Mouse (Mus musculus): ENCODE results near the gene Timm50. TPM values are rescaled to one million over a fixed set of nuclear protein-coding genes. Genes with fewer than 3 reads are reported as not detected.

Gene Timm50
- 188 and 193 TPM in 2 replicates for polyA plus RNA-seq (2016; fragmentation: Nextera tagmentation; extraction: Ambion mirVana)

DNA sequence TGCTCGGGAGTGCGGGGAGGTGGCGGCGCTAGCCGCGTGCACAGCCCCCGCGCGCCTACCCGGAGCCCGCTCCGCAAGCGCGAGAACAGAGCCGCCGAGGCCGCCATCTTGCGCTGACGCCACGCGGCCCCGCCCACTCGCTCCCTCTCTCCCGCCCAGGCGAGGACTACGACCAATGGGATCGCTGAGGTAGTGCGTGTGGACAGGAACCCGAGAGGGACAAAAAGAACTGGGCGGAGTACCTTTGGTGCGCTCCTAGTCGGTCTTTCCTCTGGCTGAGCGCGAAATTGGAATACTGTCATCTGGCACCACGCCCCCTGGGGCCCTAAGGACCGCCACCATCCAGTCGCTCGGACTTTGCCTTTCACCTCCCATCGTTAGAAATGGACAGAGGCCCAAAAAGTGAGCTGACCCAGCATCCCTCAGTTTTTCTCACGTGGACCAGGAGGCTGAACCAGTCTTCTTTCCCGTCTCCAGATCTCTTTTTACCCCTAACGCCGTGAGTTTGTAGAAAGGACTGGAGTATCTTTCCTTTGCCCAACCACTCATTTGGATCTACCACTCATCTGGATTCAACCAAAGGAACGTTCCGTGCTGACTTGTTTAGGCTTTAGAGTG lies at the start of gene Timm50:
Gene Timm50, minus strand, starts transcription at position 147 of the 618 bp plus-strand sequence.
- peaks cover 17% of the 10 kb centered on the region for H3K4me1 ChIP-seq
- no peaks in the 10 kb centered on the region for H3K9me3 ChIP-seq
- H3K4me2 ChIP-seq (replicated peaks) = peak within 1 kb of the TSS; percentile 91
- peak within 1 kb of the TSS; percentile 77 for H3K27ac ChIP-seq (replicated peaks)
- H3K27me3 ChIP-seq = no peaks in the 10 kb centered on the region
- H3K36me3 ChIP-seq = peaks cover 63% of the 10 kb centered on the region
- peak within 1 kb of the TSS; percentile 97 for H3K4me3 ChIP-seq
- peak within 1 kb of the TSS; percentile 92 for H3K9ac ChIP-seq (replicated peaks)
- WGBS = under 1% methylated on average over 40 of the region's 45 CpGs
- ATAC-seq (ENCODE audit: low FRiP score, low read depth) = peak; percentile 97

DNA sequence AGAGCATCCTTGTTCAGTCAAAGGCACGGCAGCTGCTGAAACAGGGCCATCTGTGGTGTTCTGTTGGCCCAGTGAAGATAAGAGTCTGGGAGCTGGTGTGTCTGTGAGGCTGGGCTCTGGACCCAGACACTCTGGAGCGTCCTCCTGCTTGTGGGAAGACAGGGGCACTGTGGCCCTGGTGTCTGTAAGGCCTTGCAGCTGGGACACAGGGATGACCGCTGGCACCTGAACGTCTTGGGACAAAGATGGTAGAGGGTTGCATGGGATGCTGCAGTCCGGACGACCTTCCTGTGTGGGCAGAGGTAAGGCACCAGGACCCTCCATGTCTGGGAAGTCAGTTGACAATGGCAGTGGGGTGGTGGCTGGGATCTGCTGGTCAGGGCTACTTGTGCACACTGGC lies 48.4 kb upstream of the Timm50 start:
- H3K9ac ChIP-seq (replicated peaks) = no peak overlapping the region
- 89% methylated on average over 6 of the region's 6 CpGs for WGBS
- peaks cover 26% of the 10 kb centered on the region for H3K4me1 ChIP-seq
- H3K27me3 ChIP-seq = no peaks in the 10 kb centered on the region
- H3K36me3 ChIP-seq = peaks cover 60% of the 10 kb centered on the region
- H3K27ac ChIP-seq (replicated peaks) = no peak overlapping the region
- H3K4me2 ChIP-seq (replicated peaks) = no peak overlapping the region
- no peaks in the 10 kb centered on the region for H3K9me3 ChIP-seq
- H3K4me3 ChIP-seq = no peak overlapping the region
- no peak for ATAC-seq (ENCODE audit: low FRiP score, low read depth)

GRCm38 (mm10) chr7:28359854-28360253 lies 48.0 kb upstream of the Timm50 start:
- Histone ChIP-seq H3K36me3 (peaks cover 59% of the 10 kb centered on the region), H3K4me3 (no peak overlapping the region), H3K9ac (replicated peaks) (no peak overlapping the region), H3K4me1 (peaks cover 26% of the 10 kb centered on the region), H3K9me3 (no peaks in the 10 kb centered on the region), H3K4me2 (replicated peaks) (no peak overlapping the region), H3K27ac (replicated peaks) (no peak overlapping the region), H3K27me3 (no peaks in the 10 kb centered on the region)
- 96% methylated on average over 10 of the region's 10 CpGs for WGBS
- ATAC-seq (ENCODE audit: low FRiP score, low read depth) = no peak

DNA sequence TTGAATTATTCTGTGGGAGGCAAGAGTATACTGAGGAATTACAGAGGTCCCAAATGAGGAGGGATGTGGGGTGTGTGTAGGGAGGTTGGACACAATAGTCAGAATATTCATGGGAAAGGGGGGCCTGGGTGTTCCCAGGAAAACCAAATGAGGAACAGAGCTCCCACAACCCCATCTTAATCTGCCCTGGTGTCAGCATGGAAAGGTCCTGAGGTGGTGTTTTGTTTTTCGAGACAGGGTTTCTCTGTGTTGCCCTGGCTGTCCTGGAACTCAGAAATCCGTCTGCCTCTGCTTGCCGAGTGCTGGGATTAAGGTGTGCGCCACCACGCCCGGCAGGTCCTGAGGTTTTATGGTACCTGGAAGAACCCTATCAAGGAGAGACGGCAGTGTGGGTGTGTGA lies 46.6 kb upstream of the Timm50 start:
- Histone ChIP-seq H3K27me3 (no peaks in the 10 kb centered on the region), H3K4me2 (replicated peaks) (0 out of 2 replicates have a peak overlapping the region, but pooled peaks have one; percentile 2), H3K9me3 (no peaks in the 10 kb centered on the region), H3K36me3 (peaks cover 60% of the 10 kb centered on the region), H3K27ac (replicated peaks) (peak overlapping the region; percentile 54), H3K4me3 (no peak overlapping the region), H3K9ac (replicated peaks) (peak overlapping the region; percentile 39), H3K4me1 (peaks cover 26% of the 10 kb centered on the region)
- ATAC-seq (ENCODE audit: low FRiP score, low read depth) = peak; percentile 31; the same call in 1 of the 2 replicates
- WGBS = 39% methylated on average over 7 of the region's 7 CpGs

DNA sequence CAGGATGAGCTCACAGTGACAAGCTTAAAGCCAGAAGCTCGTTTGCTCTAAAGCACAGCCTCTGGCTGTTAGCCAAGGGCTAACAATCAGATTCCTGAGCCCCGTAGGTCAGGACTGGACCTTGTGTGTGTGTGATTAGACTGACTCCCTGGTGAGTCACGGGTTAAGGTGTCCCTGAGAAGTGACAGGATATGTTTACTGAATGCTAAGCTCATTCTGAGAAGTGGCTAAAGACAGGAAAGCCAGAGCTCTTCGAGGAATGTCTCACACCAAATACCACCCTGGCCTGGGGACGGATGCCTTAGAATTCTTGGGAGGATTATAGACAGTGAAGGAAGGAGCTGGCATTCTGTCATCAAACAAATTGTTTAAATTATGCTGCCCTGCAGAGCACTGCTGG lies 46.1 kb upstream of the Timm50 start:
- no peaks in the 10 kb centered on the region for H3K9me3 ChIP-seq
- no peaks in the 10 kb centered on the region for H3K27me3 ChIP-seq
- peaks cover 64% of the 10 kb centered on the region for H3K36me3 ChIP-seq
- 0 out of 2 replicates have a peak overlapping the region, but pooled peaks have one; percentile 2 for H3K4me2 ChIP-seq (replicated peaks)
- peak overlapping the region; percentile 39 for H3K9ac ChIP-seq (replicated peaks)
- H3K4me1 ChIP-seq = peaks cover 26% of the 10 kb centered on the region
- H3K4me3 ChIP-seq = no peak overlapping the region
- 1% methylated on average over 5 of the region's 5 CpGs for WGBS
- ATAC-seq (ENCODE audit: low FRiP score, low read depth) = peak; percentile 21; the same call in 1 of the 2 replicates
- H3K27ac ChIP-seq (replicated peaks) = peak overlapping the region; percentile 54

DNA sequence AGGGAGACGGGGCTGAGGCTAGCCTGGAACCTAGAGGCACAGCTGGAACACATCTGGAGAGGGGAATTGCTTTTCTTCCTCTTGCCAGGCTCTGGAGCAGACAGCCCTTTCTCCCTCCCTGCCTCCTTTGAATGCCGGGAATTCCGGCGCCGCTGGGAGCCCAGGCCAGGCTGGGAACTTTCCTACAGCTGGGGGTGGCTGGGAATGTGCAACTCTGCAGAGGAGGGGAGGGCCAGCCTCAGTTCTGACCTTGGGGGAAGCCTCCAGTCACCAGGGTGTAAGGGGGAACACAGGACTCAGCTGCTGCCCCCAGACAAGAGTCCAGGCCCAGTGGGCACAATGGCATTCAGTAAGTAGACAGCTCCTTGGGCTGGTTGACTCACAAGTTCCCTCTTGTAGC lies 45.1 kb upstream of the Timm50 start:
- Histone ChIP-seq H3K9ac (replicated peaks) (no peak overlapping the region), H3K36me3 (peaks cover 59% of the 10 kb centered on the region), H3K4me2 (replicated peaks) (no peak overlapping the region), H3K27ac (replicated peaks) (peak overlapping the region; percentile 54), H3K4me3 (no peak overlapping the region), H3K4me1 (peaks cover 28% of the 10 kb centered on the region), H3K27me3 (no peaks in the 10 kb centered on the region), H3K9me3 (no peaks in the 10 kb centered on the region)
- WGBS = 3% methylated on average over 5 of the region's 5 CpGs
- ATAC-seq (ENCODE audit: low FRiP score, low read depth) = no peak

GRCm38 (mm10) chr7:28355221-28355620 lies 43.3 kb upstream of the Timm50 start:
- H3K9ac ChIP-seq (replicated peaks) = no peak overlapping the region
- H3K4me2 ChIP-seq (replicated peaks) = no peak overlapping the region
- no peak overlapping the region for H3K27ac ChIP-seq (replicated peaks)
- no peaks in the 10 kb centered on the region for H3K27me3 ChIP-seq
- peaks cover 42% of the 10 kb centered on the region for H3K36me3 ChIP-seq
- no peak for ATAC-seq (ENCODE audit: low FRiP score, low read depth)
- 87% methylated on average over 3 of the region's 3 CpGs for WGBS
- no peaks in the 10 kb centered on the region for H3K9me3 ChIP-seq
- H3K4me1 ChIP-seq = peaks cover 38% of the 10 kb centered on the region
- H3K4me3 ChIP-seq = no peak overlapping the region

GRCm38 (mm10) chr7:28354596-28354995 lies 42.7 kb upstream of the Timm50 start:
- Histone ChIP-seq H3K4me2 (replicated peaks) (no peak overlapping the region), H3K36me3 (peaks cover 36% of the 10 kb centered on the region), H3K4me3 (no peak overlapping the region), H3K27me3 (no peaks in the 10 kb centered on the region), H3K9ac (replicated peaks) (no peak overlapping the region), H3K9me3 (no peaks in the 10 kb centered on the region), H3K27ac (replicated peaks) (no peak overlapping the region), H3K4me1 (peaks cover 43% of the 10 kb centered on the region)
- WGBS = 93% methylated on average over 3 of the region's 3 CpGs
- ATAC-seq (ENCODE audit: low FRiP score, low read depth) = no peak

GRCm38 (mm10) chr7:28354113-28354581 lies 42.3 kb upstream of the Timm50 start:
- H3K27me3 ChIP-seq = no peaks in the 10 kb centered on the region
- H3K27ac ChIP-seq (replicated peaks) = no peak overlapping the region
- H3K9ac ChIP-seq (replicated peaks) = no peak overlapping the region
- peaks cover 32% of the 10 kb centered on the region for H3K36me3 ChIP-seq
- H3K4me2 ChIP-seq (replicated peaks) = no peak overlapping the region
- H3K4me3 ChIP-seq = no peak overlapping the region
- no peaks in the 10 kb centered on the region for H3K9me3 ChIP-seq
- no peak for ATAC-seq (ENCODE audit: low FRiP score, low read depth)
- peaks cover 44% of the 10 kb centered on the region for H3K4me1 ChIP-seq
- WGBS = 87% methylated on average over 3 of the region's 3 CpGs

GRCm38 (mm10) chr7:28353267-28353666 lies 41.4 kb upstream of the Timm50 start:
- no peaks in the 10 kb centered on the region for H3K9me3 ChIP-seq
- H3K36me3 ChIP-seq = peaks cover 32% of the 10 kb centered on the region
- H3K9ac ChIP-seq (replicated peaks) = no peak overlapping the region
- WGBS = 94% methylated on average over 2 of the region's 2 CpGs
- peaks cover 37% of the 10 kb centered on the region for H3K4me1 ChIP-seq
- H3K27me3 ChIP-seq = no peaks in the 10 kb centered on the region
- ATAC-seq (ENCODE audit: low FRiP score, low read depth) = no peak
- H3K4me2 ChIP-seq (replicated peaks) = no peak overlapping the region
- H3K4me3 ChIP-seq = no peak overlapping the region
- H3K27ac ChIP-seq (replicated peaks) = no peak overlapping the region

DNA sequence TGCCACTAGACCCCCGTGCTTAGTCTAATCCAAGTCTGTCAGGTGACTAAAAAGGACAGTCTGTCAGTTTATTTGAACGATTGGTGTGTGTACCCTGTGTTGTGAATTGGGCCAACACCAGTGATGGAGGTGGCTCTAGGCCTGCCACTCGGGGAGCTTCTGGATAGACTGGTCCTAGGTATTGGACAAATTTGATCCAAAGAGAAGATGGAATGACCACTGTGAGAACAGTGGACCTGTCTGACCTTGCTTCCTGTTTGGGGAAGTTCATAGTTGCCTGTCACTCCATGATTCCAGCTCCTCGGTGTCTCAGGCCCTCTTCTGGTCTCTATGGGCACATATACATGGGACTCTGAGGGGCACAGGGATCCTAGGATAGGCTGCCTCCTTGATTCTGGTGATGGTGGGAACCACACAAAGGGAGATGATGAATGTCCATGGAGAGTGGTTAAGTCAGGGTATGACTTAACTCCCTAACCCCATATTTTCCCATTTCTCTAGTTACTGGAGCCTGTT lies 39.9 kb upstream of the Timm50 start:
- Histone ChIP-seq H3K27ac (replicated peaks) (no peak overlapping the region), H3K4me3 (peak overlapping the region; percentile 91), H3K4me2 (replicated peaks) (peak overlapping the region; percentile 95), H3K9me3 (no peaks in the 10 kb centered on the region), H3K36me3 (peaks cover 32% of the 10 kb centered on the region), H3K4me1 (peaks cover 22% of the 10 kb centered on the region), H3K9ac (replicated peaks) (peak overlapping the region; percentile 96), H3K27me3 (no peaks in the 10 kb centered on the region)
- WGBS = 43% methylated on average over 4 of the region's 4 CpGs
- no peak for ATAC-seq (ENCODE audit: low FRiP score, low read depth)

DNA sequence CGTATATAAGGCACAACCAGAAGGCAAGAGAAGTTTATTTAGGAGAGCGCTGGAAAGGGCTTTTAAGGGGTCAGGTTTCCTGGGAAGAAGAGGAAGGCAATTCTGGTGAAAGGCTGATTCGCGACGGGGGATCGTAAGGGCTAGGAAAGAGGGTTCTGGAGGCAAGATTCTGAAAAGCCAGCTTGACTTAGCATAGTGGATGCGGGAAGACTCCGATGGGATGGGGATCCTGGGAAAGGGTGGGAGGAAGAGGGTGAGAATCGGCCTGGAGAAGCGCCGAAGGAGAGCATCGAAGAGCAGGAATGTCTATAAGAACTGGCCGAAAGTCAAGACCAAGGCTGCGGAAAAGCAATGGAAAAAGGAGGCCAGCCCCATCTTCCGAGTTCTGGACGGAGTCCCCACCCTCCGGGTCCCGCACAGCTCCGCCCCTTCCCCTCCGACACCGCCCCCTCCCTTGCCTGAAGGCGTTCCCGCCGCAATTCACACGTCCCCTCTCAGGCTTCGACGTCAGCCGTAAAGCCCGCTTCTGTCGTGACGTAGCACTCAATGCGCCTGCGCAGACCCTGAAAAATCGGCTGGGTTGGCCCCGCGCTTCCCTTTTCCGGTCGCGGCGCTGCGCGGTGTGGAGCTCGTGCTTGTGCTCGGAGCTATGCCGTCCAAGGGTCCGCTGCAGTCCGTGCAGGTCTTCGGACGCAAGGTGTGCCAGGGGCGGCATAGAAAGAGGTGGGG lies 38.4 kb upstream of the Timm50 start, which contains the start of gene Rps16:
Gene Rps16, plus strand, starts transcription at position 498 of the 729 bp plus-strand sequence.
- Histone ChIP-seq H3K27ac (replicated peaks) (peak within 1 kb of the TSS; percentile 81), H3K9me3 (no peaks in the 10 kb centered on the region), H3K4me3 (peak within 1 kb of the TSS; percentile 91), H3K4me1 (peaks cover 19% of the 10 kb centered on the region), H3K36me3 (peaks cover 27% of the 10 kb centered on the region), H3K9ac (replicated peaks) (peak within 1 kb of the TSS; percentile 96), H3K27me3 (no peaks in the 10 kb centered on the region), H3K4me2 (replicated peaks) (peak within 1 kb of the TSS; percentile 95)
- ATAC-seq (ENCODE audit: low FRiP score, low read depth) = peak; percentile 93
- 1% methylated on average over 50 of the region's 50 CpGs for WGBS

All from midbrain, embryonic 12.5 days (tissue).